Mouse (Mus musculus) induced T-regulatory cell, adult 2 months (primary cell): ENCODE measurements around the gene Maz.

Experiments
- DNase-seq: peaks from one replicate; pipeline ENCODE4 v3.0.0-alpha.2; 2012; ENCODE audit warnings: low read depth

Maz gene

GRCm38 (mm10) chr7:127021563-127022527 is 5.0 kb downstream of the Maz start:
- DNase-seq, result no peak

- DNase-seq, result peak; percentile 75
These were observed 5.8 kb downstream of the Maz start, which contains the start of the genes Gm42742 and Prrt2 for GRCm38 (mm10) chr7:127020901-127021562. Gm42742 (minus strand) TSS chr7:127021097. Prrt2 (minus strand) TSS chr7:127021211.

- no peak for DNase-seq
These were observed 6.3 kb downstream of the Maz start for GRCm38 (mm10) chr7:127020491-127020890.

GRCm38 (mm10) chr7:127020031-127020430 is 6.8 kb downstream of the Maz start:
- DNase-seq, result no peak

GRCm38 (mm10) chr7:127019306-127019960 is 7.4 kb downstream of the Maz start:
- DNase-seq, result no peak

GRCm38 (mm10) chr7:127018416-127019305 is 8.2 kb downstream of the Maz start:
- no peak for DNase-seq

GRCm38 (mm10) chr7:127017950-127018345 is 8.9 kb downstream of the Maz start:
- no peak for DNase-seq

GRCm38 (mm10) chr7:127016971-127017949 is 9.6 kb downstream of the Maz start, which contains the start of gene Pagr1a:
Pagr1a (minus strand) TSS chr7:127017352.
- DNase-seq, result peak; percentile 100

- DNase-seq, result no peak
These were observed 10.3 kb downstream of the Maz start for GRCm38 (mm10) chr7:127016486-127016938.

GRCm38 (mm10) chr7:127016481-127016485 is 10.6 kb downstream of the Maz start, which contains the start of gene Pagr1b:
Pagr1b (minus strand) TSS chr7:127016484.
- no peak for DNase-seq

- peak; percentile 64 for DNase-seq
These were observed 10.8 kb downstream of the Maz start for GRCm38 (mm10) chr7:127016081-127016480.

GRCm38 (mm10) chr7:127014993-127015392 is 11.8 kb downstream of the Maz start:
- no peak for DNase-seq

- DNase-seq, result peak; percentile 91
These were observed 12.5 kb downstream of the Maz start, which contains the start of gene Mvp for GRCm38 (mm10) chr7:127014320-127014719. Mvp (minus strand) TSS chr7:127014621.

GRCm38 (mm10) chr7:127013385-127013784 is 13.5 kb downstream of the Maz start:
- DNase-seq, result no peak

GRCm38 (mm10) chr7:127012845-127013244 is 14.0 kb downstream of the Maz start:
- DNase-seq, result no peak

GRCm38 (mm10) chr7:127012374-127012773 is 14.5 kb downstream of the Maz start:
- DNase-seq, result no peak

- DNase-seq, result no peak
These were observed 15.1 kb downstream of the Maz start for GRCm38 (mm10) chr7:127011717-127012116.

GRCm38 (mm10) chr7:127011051-127011450 is 15.8 kb downstream of the Maz start:
- DNase-seq, result no peak

GRCm38 (mm10) chr7:127009307-127010085 is 17.3 kb downstream of the Maz start:
- no peak for DNase-seq
